Comparison of ENCODE assay signal across 15 mouse cellular contexts in the genomic region with DNA sequence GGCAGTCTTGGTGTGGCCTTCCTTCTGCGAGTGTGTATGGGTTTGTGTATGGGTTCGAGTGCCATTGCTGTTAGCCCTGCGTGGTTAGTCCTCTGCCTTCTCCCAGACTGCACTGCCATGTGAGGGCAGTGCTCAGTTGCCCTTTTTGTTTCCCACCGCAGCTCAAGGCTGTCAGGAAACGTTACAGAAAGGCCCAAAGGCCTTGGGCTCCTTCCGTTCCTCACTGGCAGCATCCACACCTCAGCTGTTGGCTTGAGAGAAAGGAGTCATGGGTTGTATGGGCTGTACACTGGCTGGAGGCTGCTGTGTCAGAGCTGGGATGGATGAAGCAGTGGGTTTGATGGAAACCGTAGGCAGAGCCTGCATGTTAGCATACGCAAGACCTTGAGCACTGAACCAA. TPM values are rescaled to one million over a fixed set of nuclear protein-coding genes. Genes with fewer than 3 reads are reported as not detected.
DNase-seq lines count a peak whose midpoint lies in the region; ATAC-seq and TF ChIP-seq lines count a peak whose summit lies in the region.
"Had no signal": no experiment of that assay in that cellular context is flagged by ENCODE, and none has a peak within 500 bp of the region (broad histone marks: within the 10 kb centered on the region; RNA-seq: fewer than 3 reads in every experiment).

No protein-coding gene starts in this region.

- H3K9ac ChIP-seq in heart, embryonic 15.5 days = 0 out of 2 replicates have a peak overlapping the region, but pooled peaks have one; percentile 46
- H3K9ac ChIP-seq in liver, embryonic 11.5 days (ENCODE audit: low read depth, low read length) = 0 out of 2 replicates have a peak overlapping the region, but pooled peaks have one; percentile 7
- no peak overlapping the region for H3K9ac ChIP-seq in liver, embryonic 12.5 days
- 0 out of 2 replicates have a peak overlapping the region, but pooled peaks have one; percentile 22 for H3K9ac ChIP-seq in heart, postnatal 0 days (replicated peaks; ENCODE audit: low read depth, low read length)
- H3K9ac ChIP-seq in limb, embryonic 15.5 days = no peak overlapping the region
- H3K9ac ChIP-seq: hindbrain, embryonic 13.5 days; liver, embryonic 14.5 days had no signal

- H3K9me3 ChIP-seq in heart, embryonic 15.5 days (replicated peaks) = no peaks in the 10 kb centered on the region
- no peaks in the 10 kb centered on the region for H3K9me3 ChIP-seq in liver, embryonic 11.5 days (ENCODE audit: control insufficient read depth, low read length)
- H3K9me3 ChIP-seq in liver, embryonic 12.5 days (replicated peaks) = no peaks in the 10 kb centered on the region
- H3K9me3 ChIP-seq in heart, postnatal 0 days (replicated peaks; ENCODE audit: control insufficient read depth, low read length) = no peaks in the 10 kb centered on the region
- H3K9me3 ChIP-seq in limb, embryonic 15.5 days = no peaks in the 10 kb centered on the region
- H3K9me3 ChIP-seq: hindbrain, embryonic 13.5 days had no signal

- ATAC-seq in heart, embryonic 15.5 days (replicated peaks; ENCODE audit: insufficient number of reproducible peaks, insufficient read depth, low FRiP score, low read depth) = no peak
- no peak for ATAC-seq in liver, embryonic 11.5 days (replicated peaks; ENCODE audit: low FRiP score)
- no peak for ATAC-seq in liver, embryonic 12.5 days
- no peak for ATAC-seq in heart, postnatal 0 days (ENCODE audit: insufficient read depth, low read depth)
- no peak for ATAC-seq in limb, embryonic 15.5 days (ENCODE audit: insufficient number of reproducible peaks, low FRiP score, low TSS enrichment, low read depth)

- peaks cover 12% of the 10 kb centered on the region; the same call in 1 of the 2 replicates for H3K36me3 ChIP-seq in heart, embryonic 15.5 days
- H3K36me3 ChIP-seq in liver, embryonic 11.5 days (ENCODE audit: control insufficient read depth, insufficient read depth, low read length) = peaks cover 9% of the 10 kb centered on the region
- H3K36me3 ChIP-seq in liver, embryonic 12.5 days = peaks cover 36% of the 10 kb centered on the region
- peaks cover 20% of the 10 kb centered on the region for H3K36me3 ChIP-seq in heart, postnatal 0 days (replicated peaks; ENCODE audit: control insufficient read depth, insufficient read depth, low read length)
- peaks cover 9% of the 10 kb centered on the region; the same call in 1 of the 2 replicates for H3K36me3 ChIP-seq in limb, embryonic 15.5 days

- H3K4me2 ChIP-seq in heart, embryonic 15.5 days = no peak overlapping the region
- H3K4me2 ChIP-seq in liver, embryonic 11.5 days = no peak overlapping the region
- no peak overlapping the region for H3K4me2 ChIP-seq in liver, embryonic 12.5 days
- no peak overlapping the region for H3K4me2 ChIP-seq in heart, postnatal 0 days (ENCODE audit: low read depth, low read length)
- H3K4me2 ChIP-seq in limb, embryonic 15.5 days = no peak overlapping the region
- H3K4me2 ChIP-seq: hindbrain, embryonic 13.5 days; midbrain, embryonic 11.5 days had no signal

- H3K4me3 ChIP-seq in heart, embryonic 15.5 days = no peak overlapping the region
- H3K4me3 ChIP-seq in liver, embryonic 11.5 days (ENCODE audit: low read depth, low read length) = no peak overlapping the region
- no peak overlapping the region for H3K4me3 ChIP-seq in liver, embryonic 12.5 days
- no peak overlapping the region for H3K4me3 ChIP-seq in heart, postnatal 0 days (ENCODE audit: low read depth, low read length)
- no peak overlapping the region for H3K4me3 ChIP-seq in limb, embryonic 15.5 days
- H3K4me3 ChIP-seq: hindbrain, embryonic 13.5 days had no signal

- H3K27ac ChIP-seq in heart, embryonic 15.5 days = peak overlapping the region; percentile 95
- H3K27ac ChIP-seq in liver, embryonic 11.5 days (ENCODE audit: low read depth, low read length) = no peak overlapping the region
- H3K27ac ChIP-seq in liver, embryonic 12.5 days = no peak overlapping the region
- H3K27ac ChIP-seq in heart, postnatal 0 days (ENCODE audit: low read depth) = peak overlapping the region; percentile 94
- H3K27ac ChIP-seq in limb, embryonic 15.5 days = peak overlapping the region; percentile 87
- H3K27ac ChIP-seq: liver, embryonic 14.5 days had no signal

- no peak for TF ChIP-seq EP300 in heart, postnatal 0 days (IDR thresholded peaks at IDR 0.05; ENCODE audit: low read depth)

- TF ChIP-seq CTCF in heart, postnatal 0 days (IDR thresholded peaks at IDR 0.05; ENCODE audit: low read depth) = no peak

- H3K4me1 ChIP-seq in heart, embryonic 15.5 days (replicated peaks) = peaks cover 94% of the 10 kb centered on the region
- peaks cover 71% of the 10 kb centered on the region for H3K4me1 ChIP-seq in liver, embryonic 11.5 days (replicated peaks; ENCODE audit: control insufficient read depth, insufficient read depth, low read length)
- peaks cover 96% of the 10 kb centered on the region for H3K4me1 ChIP-seq in liver, embryonic 12.5 days
- peaks cover 75% of the 10 kb centered on the region for H3K4me1 ChIP-seq in heart, postnatal 0 days (ENCODE audit: control insufficient read depth, insufficient read depth)
- peaks cover 83% of the 10 kb centered on the region for H3K4me1 ChIP-seq in limb, embryonic 15.5 days

- DNase-seq in heart, adult 11 months = no peak
- DNase-seq in liver, embryonic 11.5 days (ENCODE audit: low spot score) = no peak
- no peak for DNase-seq in heart, postnatal 0 days (ENCODE audit: low spot score)
- DNase-seq in thymus, postnatal 4 days = no peak
- DNase-seq in layer of hippocampus, postnatal 25 days (ENCODE audit: extremely low spot score in 1 of 2, low spot score in 1 of 2) = no peak
- DNase-seq: cerebellum, adult 9-10 months; right cerebral cortex, postnatal 4 days had no signal

- no peaks in the 10 kb centered on the region for H3K27me3 ChIP-seq in heart, embryonic 15.5 days
- no peaks in the 10 kb centered on the region for H3K27me3 ChIP-seq in liver, embryonic 11.5 days (replicated peaks; ENCODE audit: control insufficient read depth, insufficient read depth, low read length)
- no peaks in the 10 kb centered on the region for H3K27me3 ChIP-seq in liver, embryonic 12.5 days (replicated peaks)
- no peaks in the 10 kb centered on the region for H3K27me3 ChIP-seq in heart, postnatal 0 days (ENCODE audit: control insufficient read depth, insufficient read depth, low read length)
- no peaks in the 10 kb centered on the region for H3K27me3 ChIP-seq in limb, embryonic 15.5 days
- H3K27me3 ChIP-seq: hindbrain, embryonic 13.5 days had no signal

- 87% methylated on average over 8 of the region's 8 CpGs for WGBS in heart, embryonic 15.5 days
- WGBS in liver, embryonic 11.5 days = 79% methylated on average over 8 of the region's 8 CpGs
- 84% methylated on average over 8 of the region's 8 CpGs for WGBS in liver, embryonic 12.5 days (ENCODE audit: insufficient replicate concordance)
- WGBS in heart, postnatal 0 days = 84% methylated on average over 8 of the region's 8 CpGs
- 82% methylated on average over 8 of the region's 8 CpGs for WGBS in limb, embryonic 15.5 days

RNA-seq across cellular contexts. Expression of a gene that starts 32.2 kb away (rescaled TPM):
- polyA plus RNA-seq in heart, embryonic 15.5 days (2015; fragmentation: Nextera tagmentation; extraction: Ambion mirVana) = 0.89 and 1.2 TPM in 2 replicates
- 0.27 and 0.30 TPM in 2 replicates for polyA plus RNA-seq in liver, embryonic 11.5 days (2014; fragmentation: Nextera tagmentation; extraction: Ambion mirVana)
- 0.06 TPM in 1 of 2 replicates, not detected in the other for polyA plus RNA-seq in liver, embryonic 12.5 days (2016; fragmentation: Nextera tagmentation; extraction: Ambion mirVana)
- total RNA-seq in heart, postnatal 0 days (2014; rRNA removed; ENCODE audit: low replicate concordance) = 0.08 and 3.9 TPM in 2 replicates
- polyA plus RNA-seq in heart, postnatal 0 days (2015; fragmentation: Nextera tagmentation; extraction: Ambion mirVana) = 0.68 and 0.88 TPM in 2 replicates
- 1.9 and 2.7 TPM in 2 replicates for polyA plus RNA-seq in limb, embryonic 15.5 days (2015; fragmentation: Nextera tagmentation; extraction: Ambion mirVana)
- total RNA-seq in layer of hippocampus, postnatal 25 days (2021) = not detected
- total RNA-seq: layer of hippocampus, postnatal 10 days had no signal
- polyA plus RNA-seq: embryonic facial prominence, embryonic 11.5 days; hindbrain, embryonic 13.5 days; midbrain, embryonic 11.5 days had no signal

RNA-seq across cellular contexts. Expression of a gene that starts 41.9 kb away (rescaled TPM):
- polyA plus RNA-seq in heart, embryonic 15.5 days (2015; fragmentation: Nextera tagmentation; extraction: Ambion mirVana) = 51.6 and 58.6 TPM in 2 replicates
- 36.6 and 40.7 TPM in 2 replicates for polyA plus RNA-seq in liver, embryonic 11.5 days (2014; fragmentation: Nextera tagmentation; extraction: Ambion mirVana)
- 24.4 and 24.9 TPM in 2 replicates for polyA plus RNA-seq in liver, embryonic 12.5 days (2016; fragmentation: Nextera tagmentation; extraction: Ambion mirVana)
- total RNA-seq in heart, postnatal 0 days (2014; rRNA removed; ENCODE audit: low replicate concordance) = 72.8 and 89.7 TPM in 2 replicates
- 34.4 and 36.4 TPM in 2 replicates for polyA plus RNA-seq in heart, postnatal 0 days (2015; fragmentation: Nextera tagmentation; extraction: Ambion mirVana)
- 53.4 and 59.3 TPM in 2 replicates for polyA plus RNA-seq in limb, embryonic 15.5 days (2015; fragmentation: Nextera tagmentation; extraction: Ambion mirVana)
- 10 to 100 TPM; 37.8 to 37.9 TPM for total RNA-seq in layer of hippocampus, postnatal 25 days (2021)

RNA-seq across cellular contexts. Expression of a gene that starts 48.9 kb away (rescaled TPM):
- polyA plus RNA-seq in heart, embryonic 15.5 days (2015; fragmentation: Nextera tagmentation; extraction: Ambion mirVana) = 15.5 and 15.7 TPM in 2 replicates
- polyA plus RNA-seq in liver, embryonic 11.5 days (2014; fragmentation: Nextera tagmentation; extraction: Ambion mirVana) = 9.9 and 13.8 TPM in 2 replicates
- 7.4 and 7.7 TPM in 2 replicates for polyA plus RNA-seq in liver, embryonic 12.5 days (2016; fragmentation: Nextera tagmentation; extraction: Ambion mirVana)
- total RNA-seq in heart, postnatal 0 days (2014; rRNA removed; ENCODE audit: low replicate concordance) = 2.4 and 9.0 TPM in 2 replicates
- polyA plus RNA-seq in heart, postnatal 0 days (2015; fragmentation: Nextera tagmentation; extraction: Ambion mirVana) = 18.7 and 22.2 TPM in 2 replicates
- 13.5 and 14.3 TPM in 2 replicates for polyA plus RNA-seq in limb, embryonic 15.5 days (2015; fragmentation: Nextera tagmentation; extraction: Ambion mirVana)
- total RNA-seq in layer of hippocampus, postnatal 25 days (2021) = 10 to 100 TPM; 20.2 to 20.6 TPM

Comparison
In these comparisons a context has a peak if more than half of its experiments do, and no peak if none do; other contexts are left out.
1. H3K9ac ChIP-seq: peak in heart, embryonic 15.5 days (single experiment), liver, embryonic 11.5 days (single experiment) and heart, postnatal 0 days (single experiment); none in liver, embryonic 12.5 days (single experiment) and limb, embryonic 15.5 days (single experiment).
2. H3K27ac ChIP-seq: peak in heart, embryonic 15.5 days (single experiment), heart, postnatal 0 days (single experiment) and limb, embryonic 15.5 days (single experiment); none in liver, embryonic 11.5 days (single experiment) and liver, embryonic 12.5 days (single experiment).